Mouse (Mus musculus) neural tube, embryonic 14.5 days (tissue): Measurements from ENCODE around the gene Lhpp. TPM values are rescaled to one million over a fixed set of nuclear protein-coding genes. Genes with fewer than 3 reads are reported as not detected.

Experiments used
- ATAC-seq: fragments of 200-750 bp; cut with Nextera tagmentation; 2 replicates; pipeline ENCODE4 v1.8.0; 2017; ENCODE audit warnings: low read depth, mild to moderate bottlenecking, moderate TSS enrichment, moderate library complexity
- H3K27ac ChIP-seq: fragments of 300-500 bp; sonication (generic); 2 replicates; pipeline ENCODE4 v1.5.1; 2014; ENCODE audit warnings: low read depth, mild to moderate bottlenecking, control low read depth, low read length, moderate library complexity, mixed read lengths
- H3K27me3 ChIP-seq: fragments of 300-500 bp; sonication (generic); 2 replicates; pipeline ENCODE4 v1.6.1; 2014; ENCODE audit warnings: low read length; ENCODE audit not compliant: control insufficient read depth, insufficient read depth
- H3K36me3 ChIP-seq: fragments of 300-500 bp; sonication (generic); 2 replicates; pipeline ENCODE4 v1.6.1; 2014; ENCODE audit warnings: low read length, mixed read lengths; ENCODE audit not compliant: control insufficient read depth, insufficient read depth
- H3K4me1 ChIP-seq: fragments of 300-500 bp; sonication (generic); 2 replicates; pipeline ENCODE4 v1.6.1; 2014; ENCODE audit warnings: low read length; ENCODE audit not compliant: control insufficient read depth, insufficient read depth
- H3K4me2 ChIP-seq: fragments of 300-500 bp; sonication (generic); 2 replicates; pipeline ENCODE4 v1.6.1; 2014; ENCODE audit warnings: mild to moderate bottlenecking, low read depth, low read length, control low read depth
- H3K4me3 ChIP-seq: fragments of 300-500 bp; sonication (generic); 2 replicates; pipeline ENCODE4 v1.5.1; 2014; ENCODE audit warnings: low read depth, low read length, control low read depth, mixed read lengths
- H3K9ac ChIP-seq: fragments of 300-500 bp; sonication (generic); replicated peaks from 2 replicates; pipeline ENCODE4 v1.6.1; 2014; ENCODE audit warnings: low read depth, mild to moderate bottlenecking, control low read depth, low read length, mixed read lengths
- H3K9me3 ChIP-seq: fragments of 300-500 bp; sonication (generic); 2 replicates; pipeline ENCODE4 v1.6.1; 2016; ENCODE audit warnings: low read length; ENCODE audit not compliant: control insufficient read depth
- WGBS: fragments of 180-500 bp; shearing (Covaris S2); extraction: QIAGEN DNeasy Blood & Tissue Kit; methylation state at CpG from one replicate; pipeline ENCODE4 v1.1.7; 2014; 5-methylcytosine and 5-hydroxymethylcytosine counted together
- polyA plus RNA-seq: library from polyadenylated mRNA; unstranded; fragments of >200 nt; fragmentation: Nextera tagmentation; extraction: Ambion mirVana; gene quantifications from 2 replicates; pipeline ENCODE4 v1.2.1, GENCODE M21; 2014

The Lhpp gene
- polyA plus RNA-seq, 1 experiment from 2014 or later, result 55.0 TPM

- under 1% methylated on average over 42 of the region's 49 CpGs for WGBS
- Histone ChIP-seq H3K27ac (peak within 1 kb of the TSS; percentile 86), H3K9me3 (no peaks in the 10 kb centered on the region), H3K4me1 (no peaks in the 10 kb centered on the region), H3K36me3 (no peaks in the 10 kb centered on the region), H3K9ac (peak within 1 kb of the TSS; percentile 65), H3K27me3 (no peaks in the 10 kb centered on the region), H3K4me3 (peak within 1 kb of the TSS; percentile 56), H3K4me2 (peak within 1 kb of the TSS; percentile 72)
- ATAC-seq, result peak; percentile 97
Measured at GRCm38 (mm10) chr7:132576116-132576650, 34.3 kb upstream of the Lhpp start, which contains the start of gene Oat. Oat (minus strand) TSS chr7:132576398.

DNA sequence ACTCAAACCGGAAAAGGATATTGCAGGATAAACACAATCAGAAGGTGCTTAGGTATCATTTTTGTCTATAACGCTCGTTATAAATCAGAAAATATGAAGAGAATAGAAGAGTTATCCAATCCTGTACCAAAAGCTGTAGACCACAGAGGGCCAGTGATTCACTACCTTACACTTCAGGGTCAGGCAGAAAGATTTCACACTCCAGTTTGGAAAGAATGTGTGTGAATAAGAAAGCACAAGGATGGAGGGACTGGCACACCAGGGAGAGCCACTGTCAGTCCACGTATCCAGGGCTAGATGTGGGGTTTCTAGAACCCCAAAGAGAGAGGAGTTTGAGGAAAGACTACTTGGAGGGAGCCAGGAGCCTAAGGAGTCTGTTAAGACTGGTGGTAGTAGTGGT lies 33.5 kb upstream of the Lhpp start:
- Histone ChIP-seq H3K27ac (no peak overlapping the region), H3K27me3 (no peaks in the 10 kb centered on the region), H3K4me1 (no peaks in the 10 kb centered on the region), H3K9ac (no peak overlapping the region), H3K9me3 (no peaks in the 10 kb centered on the region), H3K36me3 (no peaks in the 10 kb centered on the region), H3K4me2 (no peak overlapping the region; the same call in 1 of the 2 replicates), H3K4me3 (no peak overlapping the region; the same call in 1 of the 2 replicates)
- 62% methylated on average over 4 of the region's 4 CpGs for WGBS
- ATAC-seq, result no peak

DNA sequence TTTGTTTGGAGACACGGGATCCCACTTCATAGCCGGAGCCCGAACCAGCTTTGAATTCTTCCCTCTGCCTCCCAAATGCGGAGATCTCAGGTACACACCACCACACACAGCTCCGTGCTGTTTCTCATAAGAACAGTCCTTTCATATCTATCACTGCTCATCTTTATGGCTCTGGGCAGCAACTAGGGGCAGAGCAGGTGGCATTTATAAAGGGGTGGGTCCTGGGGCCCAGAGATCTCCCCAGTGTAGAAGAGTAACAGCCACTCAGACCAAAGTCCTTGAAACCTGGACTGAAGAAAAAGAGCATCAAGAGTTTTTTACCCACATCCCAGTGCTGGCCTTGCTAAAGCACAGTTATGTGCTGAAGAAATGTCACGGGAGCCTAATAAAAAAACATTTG lies 29.9 kb upstream of the Lhpp start:
- H3K9ac ChIP-seq, result no peak overlapping the region
- no peaks in the 10 kb centered on the region for H3K4me1 ChIP-seq
- no peak overlapping the region for H3K4me2 ChIP-seq
- 84% methylated on average over 6 of the region's 6 CpGs for WGBS
- no peak overlapping the region for H3K27ac ChIP-seq
- H3K36me3 ChIP-seq, result no peaks in the 10 kb centered on the region
- no peaks in the 10 kb centered on the region for H3K9me3 ChIP-seq
- H3K4me3 ChIP-seq, result no peak overlapping the region
- H3K27me3 ChIP-seq, result no peaks in the 10 kb centered on the region
- ATAC-seq, result no peak

- 96% methylated on average over 2 of the region's 2 CpGs for WGBS
- no peaks in the 10 kb centered on the region for H3K36me3 ChIP-seq
- H3K4me1 ChIP-seq, result no peaks in the 10 kb centered on the region
- H3K4me2 ChIP-seq, result no peak overlapping the region
- no peak overlapping the region for H3K4me3 ChIP-seq
- no peak overlapping the region for H3K27ac ChIP-seq
- no peak overlapping the region for H3K9ac ChIP-seq
- no peak for ATAC-seq
- no peaks in the 10 kb centered on the region for H3K27me3 ChIP-seq
- H3K9me3 ChIP-seq, result no peaks in the 10 kb centered on the region
Measured at GRCm38 (mm10) chr7:132581441-132581840, 29.0 kb upstream of the Lhpp start.

DNA sequence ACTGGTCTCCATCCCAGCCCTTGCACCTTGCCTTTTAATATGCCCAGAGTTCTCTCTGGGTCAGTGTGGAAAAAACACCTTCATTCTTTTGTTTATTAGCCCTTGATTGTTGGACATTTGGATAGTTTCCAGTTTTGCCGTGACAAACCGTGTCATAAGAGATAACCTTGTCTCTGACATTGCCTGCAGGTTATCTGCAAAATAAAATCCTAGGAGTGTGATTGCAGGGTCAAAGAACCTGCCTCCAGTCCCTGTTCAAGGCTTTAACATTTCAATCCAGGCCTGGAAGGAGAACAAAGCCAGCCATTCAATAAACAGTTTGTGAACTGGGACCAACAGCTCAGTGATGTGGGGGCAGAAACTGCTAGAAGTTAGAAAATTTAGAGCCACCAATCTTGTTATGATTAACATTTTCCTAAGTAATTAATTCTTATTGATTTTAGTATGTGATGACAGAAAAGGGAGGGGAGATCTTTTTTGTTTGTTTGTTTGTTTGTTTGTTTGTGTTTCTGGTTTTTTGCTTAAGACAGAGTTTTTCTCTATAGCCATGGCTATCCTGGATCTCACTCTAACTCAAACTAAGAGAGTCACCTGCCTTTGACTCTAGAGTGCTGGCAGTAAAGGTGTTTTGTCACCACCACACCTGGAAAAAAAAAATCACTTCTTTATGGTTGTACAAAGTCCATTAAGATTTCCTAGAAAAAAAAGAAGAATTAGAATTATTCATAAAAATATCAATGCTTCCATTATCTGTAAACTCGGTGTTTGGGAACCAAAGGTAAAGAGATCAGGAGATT lies 24.5 kb upstream of the Lhpp start:
- no peaks in the 10 kb centered on the region for H3K27me3 ChIP-seq
- H3K36me3 ChIP-seq, result no peaks in the 10 kb centered on the region
- H3K9ac ChIP-seq, result no peak overlapping the region
- WGBS, result 66% methylated on average over 3 of the region's 3 CpGs
- H3K9me3 ChIP-seq, result no peaks in the 10 kb centered on the region
- no peak overlapping the region for H3K4me3 ChIP-seq
- H3K4me2 ChIP-seq, result no peak overlapping the region
- H3K27ac ChIP-seq, result no peak overlapping the region
- no peak for ATAC-seq
- H3K4me1 ChIP-seq, result no peaks in the 10 kb centered on the region

- WGBS, result 77% methylated on average over 5 of the region's 5 CpGs
- ATAC-seq, result no peak
- Histone ChIP-seq H3K4me2 (no peak overlapping the region), H3K9ac (no peak overlapping the region), H3K27me3 (no peaks in the 10 kb centered on the region), H3K4me3 (no peak overlapping the region), H3K4me1 (no peaks in the 10 kb centered on the region), H3K36me3 (no peaks in the 10 kb centered on the region), H3K9me3 (no peaks in the 10 kb centered on the region), H3K27ac (no peak overlapping the region)
Measured at GRCm38 (mm10) chr7:132587167-132587566, 23.3 kb upstream of the Lhpp start.

GRCm38 (mm10) chr7:132589610-132590009 lies 20.8 kb upstream of the Lhpp start:
- Histone ChIP-seq H3K36me3 (no peaks in the 10 kb centered on the region), H3K9me3 (no peaks in the 10 kb centered on the region), H3K4me2 (no peak overlapping the region), H3K4me1 (no peaks in the 10 kb centered on the region), H3K27me3 (no peaks in the 10 kb centered on the region), H3K9ac (no peak overlapping the region), H3K27ac (no peak overlapping the region), H3K4me3 (no peak overlapping the region)
- ATAC-seq, result no peak
- 62% methylated on average over 5 of the region's 5 CpGs for WGBS

DNA sequence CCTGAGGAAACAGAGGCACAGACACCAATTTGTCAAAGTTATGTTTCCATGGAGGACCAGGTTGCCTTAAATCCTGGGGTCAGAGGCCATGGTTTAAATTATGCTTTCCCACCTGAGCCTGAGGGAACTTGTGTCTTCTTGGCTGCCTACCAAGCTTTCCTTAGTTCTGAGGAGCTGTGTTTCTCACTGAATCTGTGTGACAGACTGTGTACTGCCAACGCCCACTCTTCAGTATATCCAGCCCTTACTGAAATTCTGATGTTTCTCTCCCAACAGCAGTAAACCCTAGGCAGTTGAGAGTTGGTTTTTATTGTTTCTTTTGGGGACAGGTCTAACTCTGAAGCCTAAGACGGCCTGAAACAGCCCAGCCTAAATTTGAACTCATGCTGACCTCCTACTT lies 16.7 kb upstream of the Lhpp start:
- Histone ChIP-seq H3K4me3 (no peak overlapping the region), H3K27me3 (peaks cover 21% of the 10 kb centered on the region), H3K4me2 (no peak overlapping the region), H3K36me3 (no peaks in the 10 kb centered on the region), H3K27ac (no peak overlapping the region), H3K9ac (no peak overlapping the region), H3K4me1 (peaks cover 9% of the 10 kb centered on the region), H3K9me3 (no peaks in the 10 kb centered on the region)
- ATAC-seq, result no peak
- 58% methylated on average over 2 of the region's 2 CpGs for WGBS

GRCm38 (mm10) chr7:132594325-132594724 lies 16.1 kb upstream of the Lhpp start:
- Histone ChIP-seq H3K4me3 (no peak overlapping the region), H3K4me1 (peaks cover 14% of the 10 kb centered on the region), H3K36me3 (no peaks in the 10 kb centered on the region), H3K27me3 (peaks cover 27% of the 10 kb centered on the region), H3K27ac (no peak overlapping the region), H3K9me3 (no peaks in the 10 kb centered on the region), H3K4me2 (no peak overlapping the region), H3K9ac (no peak overlapping the region)
- 72% methylated on average over 2 of the region's 2 CpGs for WGBS
- no peak for ATAC-seq
